ENCODE assay signal across 8 mouse cellular contexts in the genomic region with DNA sequence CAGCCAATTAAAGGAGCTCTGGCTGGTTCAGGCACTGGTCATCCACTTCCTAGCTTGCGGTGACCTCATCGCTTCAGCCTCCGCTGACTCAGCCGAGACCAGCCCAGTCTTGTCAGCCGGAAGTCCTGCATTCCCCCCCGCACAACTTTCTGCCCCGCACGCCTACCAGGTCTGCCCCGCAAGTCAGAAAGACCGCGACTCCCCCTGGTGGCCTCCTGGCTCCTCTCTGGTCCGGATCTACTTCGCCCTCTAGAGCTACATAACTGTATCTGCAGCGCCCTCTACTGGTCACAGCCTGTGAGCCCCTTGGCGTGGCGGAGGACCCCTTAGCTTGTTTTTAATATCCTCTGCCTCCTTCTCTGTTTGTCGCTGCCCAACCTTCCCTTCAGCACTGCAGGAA. TPM values are rescaled to one million over a fixed set of nuclear protein-coding genes. Genes with fewer than 3 reads are reported as not detected.
DNase-seq lines count a peak whose midpoint lies in the region; ATAC-seq and TF ChIP-seq lines count a peak whose summit lies in the region.

No protein-coding gene starts in this region.

- no peaks in the 10 kb centered on the region; a peak in 1 of 4 replicates for H3K36me3 ChIP-seq in MEL (ENCODE audit: control insufficient read depth in 1 of 2, insufficient read depth in 2 of 2, low read length in 2 of 2)
- H3K36me3 ChIP-seq in forebrain, postnatal 0 days (ENCODE audit: insufficient read depth): no peaks in the 10 kb centered on the region
- H3K36me3 ChIP-seq in lung, embryonic 15.5 days: no peaks in the 10 kb centered on the region

- no peaks in the 10 kb centered on the region for H3K9me3 ChIP-seq in MEL (replicated peaks; ENCODE audit: insufficient read depth, low read length)
- H3K9me3 ChIP-seq in forebrain, postnatal 0 days (ENCODE audit: low read length): no peaks in the 10 kb centered on the region
- no peaks in the 10 kb centered on the region for H3K9me3 ChIP-seq in lung, embryonic 15.5 days

- H3K4me3 ChIP-seq in MEL (ENCODE audit: control insufficient read depth in 1 of 2, insufficient read depth in 1 of 2, low read depth in 2 of 2, low read length in 2 of 2): peak overlapping the region; percentile 56 to 62
- peak overlapping the region; percentile 42 for H3K4me3 ChIP-seq in cerebellum, adult 2 months (replicated peaks; ENCODE audit: insufficient read depth, low read depth, low read length)
- H3K4me3 ChIP-seq in forebrain, postnatal 0 days (ENCODE audit: low read depth, low read length): peak overlapping the region; percentile 38
- peak overlapping the region; percentile 29 for H3K4me3 ChIP-seq in lung, embryonic 15.5 days

- peak; percentile 95 to 99 (median 97); a peak in 5 of 6 replicates for TF ChIP-seq CTCF in MEL (IDR thresholded peaks at IDR 0.05 in 2 of 3, conservative IDR thresholded peaks at IDR 0.05 in 1 of 3; ENCODE audit: control insufficient read depth in 1 of 3, insufficient read depth in 1 of 3, low read depth in 2 of 3, low read length in 3 of 3, poor library complexity in 1 of 3, severe bottlenecking in 1 of 3)
- peak; percentile 89 for TF ChIP-seq CTCF in cerebellum, adult 2 months (IDR thresholded peaks at IDR 0.05; ENCODE audit: borderline replicate concordance, insufficient read depth, low read depth, low read length)
- peak; percentile 99 for TF ChIP-seq CTCF in forebrain, postnatal 0 days (IDR thresholded peaks at IDR 0.05; ENCODE audit: low read depth)

- no peak for TF ChIP-seq EP300 in MEL (IDR thresholded peaks at IDR 0.05; ENCODE audit: low read depth in 1 of 2, low read length in 2 of 2)

- H3K79me2 ChIP-seq in MEL (ENCODE audit: control insufficient read depth, insufficient read depth, low read length, poor library complexity): no peaks in the 10 kb centered on the region

- DNase-seq in MEL (ENCODE audit: low read depth, low spot score): peak; percentile 97
- DNase-seq in cerebellum, adult 2 months: peak; percentile 80 to 85
- peak; percentile 97 for DNase-seq in forebrain, postnatal 0 days
- peak; percentile 99 for DNase-seq in heart, postnatal 4 days
- peak; percentile 86 to 92 for DNase-seq in layer of hippocampus, adult 8-10 months (ENCODE audit: low spot score in 2 of 2)
- DNase-seq in ovary, adult 18-20 months (ENCODE audit: low spot score): peak; percentile 81
- DNase-seq in thymus, postnatal 0 days (ENCODE audit: low spot score): peak; percentile 97

- no peaks in the 10 kb centered on the region; a peak in 2 of 4 replicates for H3K4me1 ChIP-seq in MEL (ENCODE audit: control insufficient read depth in 1 of 2, insufficient read depth in 2 of 2, low read length in 2 of 2)
- peaks cover 11% of the 10 kb centered on the region for H3K4me1 ChIP-seq in cerebellum, adult 2 months (ENCODE audit: control insufficient read depth, insufficient read depth, low read length)
- peaks cover 15% of the 10 kb centered on the region for H3K4me1 ChIP-seq in forebrain, postnatal 0 days (ENCODE audit: insufficient read depth)
- peaks cover 63% of the 10 kb centered on the region for H3K4me1 ChIP-seq in lung, embryonic 15.5 days

- WGBS in cerebellum, adult 2 months: under 1% methylated on average over 17 of the region's 17 CpGs
- WGBS in forebrain, postnatal 0 days: 0% methylated on average over 17 of the region's 17 CpGs
- under 1% methylated on average over 17 of the region's 17 CpGs for WGBS in lung, embryonic 15.5 days

- no peaks in the 10 kb centered on the region for H3K27me3 ChIP-seq in MEL (ENCODE audit: control insufficient read depth in 1 of 2, insufficient read depth in 2 of 2, low read length in 2 of 2)
- H3K27me3 ChIP-seq in cerebellum, adult 2 months (ENCODE audit: control insufficient read depth, insufficient read depth, low read length): no peaks in the 10 kb centered on the region
- H3K27me3 ChIP-seq in forebrain, postnatal 0 days (ENCODE audit: insufficient read depth, low read length): no peaks in the 10 kb centered on the region
- H3K27me3 ChIP-seq in lung, embryonic 15.5 days: peaks cover 32% of the 10 kb centered on the region

- peak; percentile 86 for ATAC-seq in forebrain, postnatal 0 days
- ATAC-seq in lung, embryonic 15.5 days (ENCODE audit: borderline replicate concordance, extremely low read depth, low FRiP score, low TSS enrichment): peak; percentile 64

- TF ChIP-seq RAD21 in MEL (IDR thresholded peaks at IDR 0.05; ENCODE audit: low read depth, low read length): peak; percentile 74

- no peak for TF ChIP-seq POLR2A in MEL (IDR thresholded peaks at IDR 0.05; ENCODE audit: control insufficient read depth in 1 of 2, insufficient read depth in 1 of 2, low read depth in 1 of 2, low read length in 2 of 2, poor library complexity in 1 of 2)
- TF ChIP-seq POLR2A in cerebellum, adult 2 months (IDR thresholded peaks at IDR 0.05; ENCODE audit: borderline replicate concordance, insufficient read depth, low read length): no peak

- peak overlapping the region; percentile 80 for H3K4me2 ChIP-seq in forebrain, postnatal 0 days (ENCODE audit: low read depth)
- peak overlapping the region; percentile 63 for H3K4me2 ChIP-seq in lung, embryonic 15.5 days

- peak overlapping the region; percentile 60 for H3K27ac ChIP-seq in MEL (ENCODE audit: control insufficient read depth, low read depth, low read length)
- H3K27ac ChIP-seq in cerebellum, adult 2 months (ENCODE audit: insufficient read depth, low read length): no peak overlapping the region
- peak overlapping the region; percentile 81 for H3K27ac ChIP-seq in forebrain, postnatal 0 days (ENCODE audit: low read depth, low read length)
- peak overlapping the region; percentile 39; the same call in 1 of the 2 replicates for H3K27ac ChIP-seq in lung, embryonic 15.5 days

- H3K9ac ChIP-seq in MEL (ENCODE audit: control insufficient read depth, low read depth, low read length, poor library complexity, severe bottlenecking): peak overlapping the region; percentile 72
- peak overlapping the region; percentile 59 for H3K9ac ChIP-seq in forebrain, postnatal 0 days
- H3K9ac ChIP-seq in lung, embryonic 15.5 days: peak overlapping the region; percentile 27; the same call in 1 of the 2 replicates

RNA-seq across cellular contexts. Expression of a gene that starts 13.2 kb away (rescaled TPM):
- total RNA-seq in MEL (2012; rRNA removed): not detected in 2 replicates
- polyA plus RNA-seq in MEL (2012; ENCODE audit: insufficient read depth in 1 of 2, insufficient read length in 2 of 2, low read depth in 1 of 2, low replicate concordance in 2 of 2, missing spikeins in 1 of 2): not detected
- polyA plus RNA-seq in cerebellum, adult 2 months (2012; rRNA removed): 357 and 400 TPM in 2 replicates
- total RNA-seq in forebrain, postnatal 0 days (2014; rRNA removed): 140 and 146 TPM in 2 replicates
- 99.1 and 133 TPM in 2 replicates for polyA plus RNA-seq in forebrain, postnatal 0 days (2015; fragmentation: Nextera tagmentation; extraction: Ambion mirVana)
- total RNA-seq in heart, postnatal 4 days (2021): under 1 TPM; 0.12 to 0.29 TPM
- 100 to 1,000 TPM; 257 to 304 (median 278) TPM for total RNA-seq in layer of hippocampus, adult 8-10 months (2022)
- 0.07 and 0.18 TPM in 2 replicates for polyA plus RNA-seq in lung, embryonic 15.5 days (2015; fragmentation: Nextera tagmentation; extraction: Ambion mirVana)
- 0.23 and 0.27 TPM in 2 replicates for polyA plus RNA-seq in thymus, postnatal 0 days (2015; fragmentation: Nextera tagmentation; extraction: Ambion mirVana)

RNA-seq across cellular contexts. Expression of a gene that starts 16.0 kb away (rescaled TPM):
- total RNA-seq in MEL (2012; rRNA removed): not detected in 2 replicates
- polyA plus RNA-seq in MEL (2012; ENCODE audit: insufficient read depth in 1 of 2, insufficient read length in 2 of 2, low read depth in 1 of 2, low replicate concordance in 2 of 2, missing spikeins in 1 of 2): under 1 TPM in 1 of 2 experiments, not detected in 1; 0.01 TPM
- 2.7 and 3.4 TPM in 2 replicates for polyA plus RNA-seq in cerebellum, adult 2 months (2012; rRNA removed)
- 32.4 and 39.2 TPM in 2 replicates for total RNA-seq in forebrain, postnatal 0 days (2014; rRNA removed)
- 14.5 and 17.9 TPM in 2 replicates for polyA plus RNA-seq in forebrain, postnatal 0 days (2015; fragmentation: Nextera tagmentation; extraction: Ambion mirVana)
- 10 to 100 TPM; 66.5 to 70.4 TPM for total RNA-seq in heart, postnatal 4 days (2021)
- 1 to 10 TPM; 4.9 to 6.5 (median 5.5) TPM for total RNA-seq in layer of hippocampus, adult 8-10 months (2022)
- 30.1 and 32.4 TPM in 2 replicates for polyA plus RNA-seq in lung, embryonic 15.5 days (2015; fragmentation: Nextera tagmentation; extraction: Ambion mirVana)
- 3.2 and 4.5 TPM in 2 replicates for polyA plus RNA-seq in thymus, postnatal 0 days (2015; fragmentation: Nextera tagmentation; extraction: Ambion mirVana)

RNA-seq across cellular contexts. Expression of a gene that starts 38.4 kb away (rescaled TPM):
- 0.23 and 0.29 TPM in 2 replicates for total RNA-seq in MEL (2012; rRNA removed)
- 1 to 10 TPM in 1 of 2 experiments, not detected in 1; 1.2 TPM for polyA plus RNA-seq in MEL (2012; ENCODE audit: insufficient read depth in 1 of 2, insufficient read length in 2 of 2, low read depth in 1 of 2, low replicate concordance in 2 of 2, missing spikeins in 1 of 2)
- 3.5 and 5.0 TPM in 2 replicates for polyA plus RNA-seq in cerebellum, adult 2 months (2012; rRNA removed)
- total RNA-seq in forebrain, postnatal 0 days (2014; rRNA removed): 16.8 and 17.4 TPM in 2 replicates
- polyA plus RNA-seq in forebrain, postnatal 0 days (2015; fragmentation: Nextera tagmentation; extraction: Ambion mirVana): 24.7 and 28.1 TPM in 2 replicates
- total RNA-seq in heart, postnatal 4 days (2021): 1 to 10 TPM in 1 of 2 experiments, under 1 TPM in 1; 0.91 to 1.0 TPM
- 1 to 10 TPM; 3.9 to 5.9 (median 4.7) TPM for total RNA-seq in layer of hippocampus, adult 8-10 months (2022)
- polyA plus RNA-seq in lung, embryonic 15.5 days (2015; fragmentation: Nextera tagmentation; extraction: Ambion mirVana): 8.1 and 10.4 TPM in 2 replicates
- 35.5 and 38.1 TPM in 2 replicates for polyA plus RNA-seq in thymus, postnatal 0 days (2015; fragmentation: Nextera tagmentation; extraction: Ambion mirVana)

RNA-seq across cellular contexts. Expression of a gene that starts 40.5 kb away (rescaled TPM):
- total RNA-seq in MEL (2012; rRNA removed): not detected in 2 replicates
- polyA plus RNA-seq in MEL (2012; ENCODE audit: insufficient read depth in 1 of 2, insufficient read length in 2 of 2, low read depth in 1 of 2, low replicate concordance in 2 of 2, missing spikeins in 1 of 2): not detected
- 103 and 112 TPM in 2 replicates for polyA plus RNA-seq in cerebellum, adult 2 months (2012; rRNA removed)
- total RNA-seq in forebrain, postnatal 0 days (2014; rRNA removed): 0.38 and 0.92 TPM in 2 replicates
- 0.31 and 0.69 TPM in 2 replicates for polyA plus RNA-seq in forebrain, postnatal 0 days (2015; fragmentation: Nextera tagmentation; extraction: Ambion mirVana)
- total RNA-seq in heart, postnatal 4 days (2021): not detected
- 10 to 100 TPM; 26.0 to 34.3 (median 29.3) TPM for total RNA-seq in layer of hippocampus, adult 8-10 months (2022)
- 0.07 and 0.23 TPM in 2 replicates for polyA plus RNA-seq in lung, embryonic 15.5 days (2015; fragmentation: Nextera tagmentation; extraction: Ambion mirVana)
- polyA plus RNA-seq in thymus, postnatal 0 days (2015; fragmentation: Nextera tagmentation; extraction: Ambion mirVana): 0.16 TPM in 1 of 2 replicates, not detected in the other

RNA-seq across cellular contexts. Expression of a gene that starts 56.0 kb away (rescaled TPM):
- total RNA-seq in MEL (2012; rRNA removed): 76.6 and 105 TPM in 2 replicates
- polyA plus RNA-seq in MEL (2012; ENCODE audit: insufficient read depth in 1 of 2, insufficient read length in 2 of 2, low read depth in 1 of 2, low replicate concordance in 2 of 2, missing spikeins in 1 of 2): 100 to 1,000 TPM; 135 to 240 TPM
- 11.4 and 14.4 TPM in 2 replicates for polyA plus RNA-seq in cerebellum, adult 2 months (2012; rRNA removed)
- total RNA-seq in forebrain, postnatal 0 days (2014; rRNA removed): 9.8 and 10.6 TPM in 2 replicates
- 34.6 and 35.5 TPM in 2 replicates for polyA plus RNA-seq in forebrain, postnatal 0 days (2015; fragmentation: Nextera tagmentation; extraction: Ambion mirVana)
- 1 to 10 TPM; 7.2 to 7.5 TPM for total RNA-seq in heart, postnatal 4 days (2021)
- 10 to 100 TPM; 14.0 to 19.9 (median 16.1) TPM for total RNA-seq in layer of hippocampus, adult 8-10 months (2022)
- 30.6 and 31.6 TPM in 2 replicates for polyA plus RNA-seq in lung, embryonic 15.5 days (2015; fragmentation: Nextera tagmentation; extraction: Ambion mirVana)
- 34.6 and 37.4 TPM in 2 replicates for polyA plus RNA-seq in thymus, postnatal 0 days (2015; fragmentation: Nextera tagmentation; extraction: Ambion mirVana)

Comparison
In these comparisons a context has a peak if more than half of its experiments do, and no peak if none do; other contexts are left out.
1. RNA of a gene that starts 13.2 kb away (polyA plus RNA-seq): 357 to 400 TPM in cerebellum, adult 2 months and 99.1 to 133 TPM in forebrain, postnatal 0 days; 0.23 to 0.27 TPM in thymus, postnatal 0 days, 0.07 to 0.18 TPM in lung, embryonic 15.5 days and not detected in MEL; every median in the first group is over 10 times any median in the second.
2. Peak in every context shown above with its lines, with median percentiles within 50 percentile points of each other: DNase-seq, H3K4me3 ChIP-seq, H3K9ac ChIP-seq and CTCF ChIP-seq.